Mouse (Mus musculus): Measurements from ENCODE around the gene Hoxc8.

- TF ChIP-seq CTCF (IDR thresholded peaks at IDR 0.05; ENCODE audit: control insufficient read depth, insufficient read depth, insufficient replicate concordance, low read depth, low read length): no peak
- no peak for TF ChIP-seq POLR2A (IDR thresholded peaks at IDR 0.05; ENCODE audit: control insufficient read depth, low read depth, low read length)
Observed at GRCm38 (mm10) chr15:102996548-102996947, 6.1 kb downstream of the Hoxc8 start.

Measured in testis, adult 2 months (tissue).